Mouse (Mus musculus): ENCODE data around the gene Gm28053.

GRCm38 (mm10) chr6:48698066-48698856 is 20.1 kb upstream of the Gm28053 start:
- TF ChIP-seq CTCF (IDR thresholded peaks at IDR 0.05; ENCODE audit: extremely low read depth, insufficient read depth, insufficient read length, insufficient replicate concordance) (no peak), POLR2A (IDR thresholded peaks at IDR 0.05; ENCODE audit: low read depth, low read length) (no peak)
